Mouse (Mus musculus) T-cell, adult 2 months (primary cell): ENCODE measurements around the gene Cel.

Experiments
- DNase-seq: peaks from one replicate; pipeline ENCODE4 v3.0.0; 2022; ENCODE audit warnings: low spot score

Gene Cel

GRCm38 (mm10) chr2:28537634-28537920 lies 25.6 kb downstream of the Cel start:
- DNase-seq: no peak

DNA sequence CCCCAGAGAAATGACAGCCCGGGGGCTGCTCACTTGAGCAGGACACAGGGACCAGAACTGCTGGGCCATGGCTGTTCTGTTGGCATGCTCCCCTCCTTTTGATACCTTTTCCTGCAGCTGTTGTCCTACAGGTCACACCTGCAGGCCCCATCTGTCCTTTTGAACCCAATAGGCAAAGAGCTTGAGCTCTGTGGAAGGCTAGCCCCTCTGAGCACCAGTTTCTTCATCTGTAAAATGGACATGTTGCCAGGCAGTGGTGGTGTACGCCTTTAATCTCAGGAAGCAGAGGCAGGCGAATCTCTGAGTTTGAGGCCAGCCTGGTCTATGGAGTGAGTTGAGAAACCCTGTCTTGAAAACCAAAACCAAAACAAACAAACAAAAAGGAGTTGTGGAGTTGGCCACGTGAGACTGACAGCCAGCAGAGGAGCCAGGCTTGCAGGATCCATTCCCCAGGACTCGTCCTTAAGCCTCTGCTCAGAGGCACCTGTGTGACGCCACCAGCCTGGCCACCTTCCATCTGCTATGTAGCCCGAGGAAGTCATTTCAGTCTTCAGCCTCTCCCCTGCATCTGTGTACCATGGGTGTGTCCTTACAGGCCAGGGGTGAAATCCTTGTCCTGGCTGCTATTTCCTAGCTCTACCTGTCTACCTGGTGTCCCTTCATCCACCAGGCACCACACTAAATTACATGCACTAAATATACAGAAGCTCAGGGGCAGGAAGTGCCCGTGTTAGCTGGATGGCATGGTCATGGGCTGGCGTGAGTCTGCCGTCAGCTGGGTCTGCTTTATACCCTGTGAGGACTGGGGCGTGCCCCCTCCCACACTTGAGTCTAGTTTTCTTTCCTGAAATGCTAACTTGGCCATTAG lies 26.2 kb downstream of the Cel start:
- no peak for DNase-seq

DNA sequence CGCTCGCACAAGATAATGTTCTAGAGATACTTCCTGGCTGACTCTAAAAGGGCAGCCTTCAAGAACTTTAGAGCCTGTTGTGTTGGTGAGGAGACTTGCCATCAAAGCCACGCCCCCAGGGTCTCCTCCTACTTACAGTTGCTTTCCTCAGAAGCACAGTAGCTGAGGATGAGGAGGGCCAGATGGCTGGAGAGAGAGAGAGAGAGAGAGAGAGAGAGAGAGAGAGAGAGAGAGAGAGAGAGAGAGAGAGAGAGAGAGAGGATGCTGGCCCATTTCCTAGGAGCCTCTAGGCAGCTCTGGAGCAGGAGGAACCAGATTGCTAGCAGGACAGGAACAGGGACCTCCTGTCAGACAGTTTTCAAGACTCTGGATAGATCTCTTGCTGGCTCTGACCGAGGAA lies 27.0 kb downstream of the Cel start:
- DNase-seq: no peak

DNA sequence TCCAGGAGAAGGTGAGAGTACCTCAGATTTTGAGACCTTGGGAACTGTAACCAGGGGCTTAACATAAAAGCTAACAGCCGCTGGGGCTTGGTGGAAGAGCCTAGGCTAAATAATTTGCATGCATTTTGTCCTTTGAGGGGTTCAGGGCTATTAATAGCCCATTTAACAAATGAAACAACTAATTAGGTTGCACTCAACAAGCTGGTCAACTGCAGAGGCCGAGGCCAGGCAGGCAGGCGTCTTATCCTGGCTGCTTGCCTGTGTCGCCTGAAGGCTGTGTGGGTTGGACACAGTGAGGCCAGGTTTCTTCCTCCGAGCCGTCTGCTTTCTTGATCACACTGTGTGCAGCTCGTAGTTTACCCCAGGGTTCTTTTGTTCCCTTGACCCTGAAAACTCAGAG lies 27.6 kb downstream of the Cel start:
- DNase-seq: no peak

DNA sequence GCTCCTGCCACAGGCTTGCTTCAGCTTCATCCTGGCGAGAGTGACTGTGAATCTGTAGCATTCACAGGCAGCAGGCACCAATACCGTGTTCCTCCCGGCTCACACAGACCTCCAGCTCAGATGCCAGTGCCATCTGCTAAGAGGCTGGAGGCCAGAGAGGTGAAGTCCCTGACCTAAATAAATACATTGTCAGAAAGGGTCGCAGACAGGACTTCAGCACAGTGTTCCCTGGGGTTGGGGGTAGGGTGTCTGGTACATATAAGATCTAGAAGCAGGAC lies 28.0 kb downstream of the Cel start:
- no peak for DNase-seq

DNA sequence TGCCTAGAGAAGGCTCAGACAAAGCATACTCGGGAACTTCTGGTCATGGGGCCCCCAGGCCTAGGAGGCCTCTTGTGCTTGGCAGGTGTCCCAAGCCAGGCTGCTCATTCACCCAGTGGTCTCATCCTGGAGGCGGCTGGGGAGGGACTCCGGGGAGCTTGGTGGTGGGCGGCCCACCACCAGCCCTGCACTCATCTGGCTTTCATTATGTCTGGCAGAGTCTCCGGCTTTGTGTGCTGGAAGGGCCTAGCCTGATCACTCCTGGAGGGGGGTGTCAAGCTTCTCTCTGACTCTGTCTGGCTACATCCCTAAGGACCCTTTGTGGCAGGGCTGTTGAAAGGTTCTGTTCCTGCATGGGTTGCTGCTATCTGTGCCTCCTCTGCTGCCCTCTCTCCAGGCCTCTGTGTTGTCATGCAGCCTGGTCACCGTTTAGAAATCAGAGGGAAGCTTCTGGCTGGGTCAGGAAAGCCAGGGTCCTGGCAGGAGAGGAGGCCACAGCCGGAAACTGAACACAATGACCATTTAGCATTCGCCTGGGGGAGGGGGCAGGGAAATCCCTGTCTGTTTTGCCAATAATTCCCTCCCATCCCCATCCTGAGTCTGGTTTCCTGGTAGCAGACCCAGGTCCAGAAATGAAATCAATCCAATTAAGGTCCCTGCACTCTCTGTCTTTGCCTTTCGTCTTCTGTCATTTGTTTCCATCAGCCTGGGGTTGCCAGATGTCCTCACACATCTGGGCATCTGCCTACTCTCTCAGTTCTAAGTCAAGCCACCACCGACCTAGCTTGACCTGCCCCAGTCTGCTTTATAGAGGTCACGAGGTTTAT lies 28.6 kb downstream of the Cel start:
- no peak for DNase-seq

DNA sequence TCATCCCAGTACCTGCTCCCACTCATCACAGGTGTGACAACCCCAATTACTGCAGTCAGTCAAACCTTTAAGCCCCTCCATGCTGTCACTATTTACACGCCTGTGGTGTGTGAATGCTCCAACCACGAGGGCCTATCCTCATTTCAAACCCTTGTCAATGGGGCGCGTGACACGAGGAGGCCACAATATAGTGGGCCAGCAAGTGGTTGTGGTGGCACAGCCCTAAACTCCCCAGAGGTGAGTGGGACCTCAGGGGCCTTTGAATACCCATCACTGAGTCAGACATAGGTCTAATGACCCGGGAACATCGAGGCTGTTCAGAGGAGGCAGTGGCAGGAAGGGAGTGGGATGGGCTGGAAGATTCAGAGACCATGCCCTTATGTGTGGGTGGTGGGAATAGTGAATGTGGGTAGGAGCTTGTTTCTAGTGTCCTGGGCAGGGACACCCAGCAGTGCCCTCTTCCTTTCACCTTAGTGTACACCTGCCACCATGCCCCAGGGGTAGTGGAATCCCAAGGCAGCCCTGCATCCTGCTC lies 29.2 kb downstream of the Cel start:
- DNase-seq: no peak

DNA sequence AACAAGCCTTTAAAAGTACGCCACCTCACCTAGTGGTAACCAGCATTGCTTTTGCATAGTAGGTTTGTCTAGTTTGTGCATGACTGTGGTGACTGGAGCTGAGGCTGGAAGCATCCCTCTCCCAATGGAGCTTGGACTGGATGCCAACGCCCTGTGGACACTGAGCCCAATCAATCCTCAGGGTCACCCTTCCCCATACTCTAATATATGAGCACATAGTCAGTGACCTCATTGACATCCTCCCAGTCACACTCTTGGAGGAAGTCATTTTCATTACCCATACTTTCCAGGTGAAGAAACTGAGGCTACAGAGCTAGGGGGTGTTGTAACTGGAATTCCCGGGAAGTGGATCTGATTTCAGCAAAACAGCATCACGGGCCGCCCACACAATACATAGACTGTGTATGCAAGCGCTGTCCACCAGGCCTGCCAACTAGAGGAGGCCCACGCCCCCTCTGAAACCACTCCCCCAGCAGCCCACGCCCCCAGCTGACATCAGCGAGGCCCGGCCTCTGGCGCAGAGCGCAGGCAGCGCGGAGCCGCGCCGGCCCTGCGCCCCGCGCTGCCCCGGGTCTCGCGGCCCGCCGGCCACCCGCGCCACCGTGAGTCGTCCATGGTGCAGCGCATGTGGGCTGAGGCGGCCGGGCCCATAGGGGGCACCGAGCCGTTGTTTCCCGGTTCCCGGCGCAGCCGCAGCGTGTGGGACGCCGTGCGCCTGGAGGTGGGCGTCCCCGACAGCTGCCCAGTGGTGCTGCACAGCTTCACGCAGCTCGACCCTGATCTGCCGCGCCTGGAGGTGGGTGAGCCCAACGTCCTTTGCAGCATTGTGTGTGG lies 30.0 kb downstream of the Cel start:
- peak; percentile 83 for DNase-seq

DNA sequence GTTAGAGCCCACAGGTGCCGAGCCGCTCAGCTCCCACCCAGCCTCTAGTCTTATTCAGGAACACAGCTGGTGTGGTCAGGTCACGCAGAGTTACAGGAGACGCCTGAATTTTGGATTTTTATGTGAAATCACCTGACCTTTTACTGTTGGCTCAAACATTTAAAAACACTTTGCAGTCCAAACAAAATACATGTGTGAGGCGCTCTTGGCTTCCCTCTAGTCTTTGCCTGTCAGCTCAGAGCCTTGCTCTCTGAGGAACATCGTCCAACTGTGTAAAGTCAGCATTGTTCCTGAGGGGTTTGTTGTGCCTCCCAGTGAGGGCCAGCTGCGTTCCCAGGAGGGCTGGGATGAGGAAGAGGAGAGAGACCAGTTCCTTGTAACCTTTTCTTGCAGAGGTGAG lies 32.9 kb downstream of the Cel start:
- DNase-seq: no peak

DNA sequence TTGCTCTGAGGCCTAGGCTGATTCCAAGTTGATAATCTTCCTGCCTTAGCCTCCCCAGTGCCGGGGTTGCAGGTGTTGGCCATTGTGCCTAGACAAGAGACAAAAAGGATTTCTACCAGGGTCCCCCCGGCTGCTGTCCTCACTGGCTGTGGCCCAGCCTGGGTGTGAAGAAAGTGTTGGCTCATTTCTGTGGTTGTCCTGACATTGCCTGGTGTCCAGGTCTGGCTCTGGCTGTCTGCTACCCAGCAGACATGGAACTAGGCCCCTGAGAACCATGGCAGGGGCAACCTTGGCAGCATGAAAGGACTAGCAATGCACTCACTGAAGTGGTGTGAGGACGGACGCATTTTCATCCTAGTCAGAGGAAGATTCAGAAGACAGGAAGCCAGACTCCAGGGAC lies 33.3 kb downstream of the Cel start:
- no peak for DNase-seq

GRCm38 (mm10) chr2:28528354-28528730 lies 34.9 kb downstream of the Cel start:
- no peak for DNase-seq

DNA sequence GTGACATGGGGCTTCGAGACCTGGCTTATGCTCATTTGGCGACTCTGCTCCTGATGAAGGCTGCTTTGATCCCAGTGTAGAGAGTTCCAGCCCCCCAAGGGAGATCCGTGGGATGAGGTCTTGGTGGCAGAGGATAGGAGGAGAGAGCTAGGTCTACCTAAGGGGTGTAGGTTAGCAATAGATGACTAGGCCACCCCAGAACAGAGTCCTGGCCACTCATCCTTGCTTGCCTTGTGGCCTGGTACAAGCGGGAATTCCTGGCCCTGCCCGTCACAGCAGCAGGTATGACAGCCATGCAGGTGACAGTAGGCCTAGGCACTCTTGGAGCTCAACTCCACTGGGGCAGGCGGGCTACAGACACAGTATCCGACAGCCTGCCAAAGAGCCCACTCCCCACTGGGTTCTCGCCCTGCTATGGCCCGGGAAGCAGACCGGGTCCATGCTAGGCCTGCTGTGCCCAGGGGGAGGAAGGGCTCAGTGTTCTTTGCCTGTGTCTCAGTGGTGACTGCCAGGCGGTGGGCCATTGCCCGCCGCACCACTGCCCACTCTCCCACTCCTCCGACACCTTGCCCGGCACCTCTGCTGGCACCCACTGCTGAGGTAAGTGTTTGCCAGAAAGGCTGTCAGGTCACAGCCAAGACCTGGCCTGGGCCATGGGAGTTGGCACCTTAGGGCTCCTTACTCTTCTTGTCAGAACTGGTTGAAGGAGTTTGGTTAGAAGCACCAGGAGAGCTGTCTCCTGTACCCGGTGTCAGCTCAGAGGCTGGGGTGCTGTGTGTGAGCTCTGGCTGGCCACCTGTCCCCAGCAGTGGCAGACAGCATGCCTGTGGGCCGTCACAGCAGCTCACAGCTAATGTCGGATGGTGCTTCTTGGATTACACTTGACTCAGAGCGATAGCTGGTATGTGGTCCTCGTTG lies 35.5 kb downstream of the Cel start:
- no peak for DNase-seq

DNA sequence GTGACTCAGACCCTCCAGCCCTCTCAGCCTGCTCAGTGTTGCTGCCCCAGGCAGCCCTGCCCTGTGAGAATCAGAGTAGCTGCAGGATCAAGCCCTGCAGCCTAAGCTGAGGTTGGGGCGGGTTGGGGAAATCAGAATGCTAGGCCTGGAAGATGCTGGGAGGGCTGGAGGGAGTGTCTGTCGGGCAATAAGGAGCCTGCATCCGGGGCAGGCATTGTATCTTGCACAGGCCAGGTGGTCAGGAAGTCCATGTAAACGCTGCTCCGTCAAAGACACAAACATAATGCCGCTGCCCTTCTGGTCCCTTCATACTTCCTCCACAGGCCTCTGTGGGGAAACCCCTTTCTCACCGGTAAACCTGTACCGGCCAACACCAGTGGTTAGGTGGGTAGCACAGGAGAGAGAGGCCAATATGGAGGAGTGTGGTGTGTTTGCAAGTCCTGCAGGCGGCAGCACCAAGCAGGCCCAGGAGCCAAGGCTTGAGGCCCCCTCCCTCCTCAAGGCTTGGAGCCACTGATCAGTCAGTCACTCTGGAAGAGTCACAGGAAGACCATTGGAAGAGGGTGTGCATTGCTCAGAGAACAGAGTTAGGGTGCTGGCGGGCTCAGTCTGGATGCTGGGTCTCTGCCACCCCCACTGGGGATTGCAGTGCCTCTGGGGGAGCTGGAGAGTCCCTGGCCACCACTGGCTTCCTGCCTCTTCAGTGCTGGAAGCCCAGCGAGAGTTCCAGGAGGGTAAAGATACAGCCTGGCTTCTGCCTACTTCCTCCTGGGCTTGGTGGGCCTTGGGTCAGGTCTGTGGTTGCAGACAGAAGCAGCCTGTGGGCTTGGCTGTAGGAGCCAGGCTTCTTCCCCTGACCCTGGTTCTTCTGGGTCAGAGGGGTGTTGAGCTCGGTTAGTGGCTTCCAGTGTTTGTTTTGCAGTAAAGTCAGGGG lies 37.0 kb downstream of the Cel start:
- DNase-seq: peak; percentile 56

GRCm38 (mm10) chr2:28525219-28525942 lies 37.8 kb downstream of the Cel start:
- DNase-seq: peak; percentile 54

DNA sequence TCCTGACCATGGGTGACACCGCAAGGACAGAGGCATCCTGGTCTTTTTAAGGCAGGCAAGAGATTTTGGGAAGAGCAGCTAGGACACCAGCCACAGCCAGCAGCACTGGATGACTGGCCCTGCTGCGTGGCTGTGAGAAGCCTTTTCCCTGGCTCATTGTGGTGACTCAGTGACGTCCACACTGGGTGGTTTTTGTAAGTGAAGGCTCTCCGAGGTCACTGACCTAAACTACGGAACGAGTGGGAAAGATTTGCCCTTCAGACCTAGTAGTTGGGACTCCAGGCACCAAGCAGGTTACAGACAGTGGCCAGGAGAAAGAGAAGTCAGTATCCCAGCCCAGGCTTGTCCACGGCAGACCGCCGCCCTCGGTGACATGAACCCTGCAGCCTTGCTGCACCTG lies 38.8 kb downstream of the Cel start:
- DNase-seq: no peak

- DNase-seq: peak; percentile 28
Observed at GRCm38 (mm10) chr2:28523643-28524117, 39.5 kb downstream of the Cel start.

DNA sequence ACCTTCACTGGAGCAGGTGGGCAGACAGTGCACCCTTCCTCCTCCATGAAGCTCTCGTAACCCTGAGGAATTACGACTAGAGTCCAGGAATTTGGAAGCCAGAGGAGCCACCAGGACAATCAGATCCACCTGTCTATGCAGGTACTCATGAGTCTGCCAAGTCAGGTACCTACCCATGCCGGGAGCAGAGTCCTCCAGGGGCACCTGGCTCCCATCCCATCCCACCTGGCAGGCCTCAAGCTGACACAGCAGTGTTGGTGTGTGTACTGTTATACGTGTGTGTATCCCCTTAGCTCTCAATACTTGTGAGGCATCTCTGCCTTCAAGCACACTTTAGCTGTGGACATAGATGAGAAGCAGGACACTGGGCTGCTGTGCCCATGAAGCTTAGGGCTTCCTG lies 41.0 kb downstream of the Cel start:
- DNase-seq: no peak

DNA sequence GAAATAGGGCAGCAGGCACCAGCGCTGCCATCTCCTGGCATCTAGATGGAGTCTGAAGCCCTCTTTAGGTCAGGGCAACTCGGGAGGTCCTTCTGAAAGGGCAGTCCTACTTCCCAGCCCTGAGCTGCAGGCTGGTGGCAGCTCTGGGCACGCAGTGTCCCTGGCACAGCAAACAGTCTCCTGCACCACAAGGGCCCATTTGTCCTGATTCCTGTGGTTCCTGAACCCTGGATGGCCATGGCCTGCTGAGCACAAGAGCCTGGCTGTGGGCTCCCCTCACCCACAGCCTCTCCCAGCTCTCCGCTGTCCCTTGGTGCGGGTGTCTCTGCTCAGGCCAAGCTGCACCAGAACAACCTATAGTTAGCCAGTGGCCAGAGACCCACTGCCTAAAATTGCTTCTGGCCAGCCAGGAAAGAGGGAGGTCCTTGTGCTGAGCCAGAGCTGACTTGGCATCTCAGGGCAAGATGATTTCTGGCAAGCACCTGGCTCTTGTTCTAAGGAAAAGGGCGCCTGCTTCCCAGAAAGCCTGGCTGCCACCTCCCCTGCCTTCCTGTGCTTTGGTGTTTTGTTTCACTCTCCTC lies 41.5 kb downstream of the Cel start:
- DNase-seq: no peak

GRCm38 (mm10) chr2:28520581-28520980 lies 42.6 kb downstream of the Cel start:
- no peak for DNase-seq
